Mouse (Mus musculus): ENCODE results near the gene Gpr61.

- TF ChIP-seq POLR2A (IDR thresholded peaks at IDR 0.05; ENCODE audit: low read depth, low read length) (no peak), CTCF (conservative IDR thresholded peaks at IDR 0.05; ENCODE audit: insufficient read depth, insufficient read length, low read depth, low read length) (no peak)
Measured at GRCm38 (mm10) chr3:108146671-108147070, 8.0 kb downstream of the Gpr61 start.

Data from kidney, adult 2 months (tissue).